Mouse (Mus musculus): Measurements from ENCODE around the gene Igfbp4. TPM values are rescaled to one million over a fixed set of nuclear protein-coding genes. Genes with fewer than 3 reads are reported as not detected.
A peak's percentile ranks its signal among the peaks of the same experiment; 100 is the strongest.

Igfbp4 gene
- total and polyA plus RNA-seq, 2 experiments = 662 to 1,830 TPM

DNA sequence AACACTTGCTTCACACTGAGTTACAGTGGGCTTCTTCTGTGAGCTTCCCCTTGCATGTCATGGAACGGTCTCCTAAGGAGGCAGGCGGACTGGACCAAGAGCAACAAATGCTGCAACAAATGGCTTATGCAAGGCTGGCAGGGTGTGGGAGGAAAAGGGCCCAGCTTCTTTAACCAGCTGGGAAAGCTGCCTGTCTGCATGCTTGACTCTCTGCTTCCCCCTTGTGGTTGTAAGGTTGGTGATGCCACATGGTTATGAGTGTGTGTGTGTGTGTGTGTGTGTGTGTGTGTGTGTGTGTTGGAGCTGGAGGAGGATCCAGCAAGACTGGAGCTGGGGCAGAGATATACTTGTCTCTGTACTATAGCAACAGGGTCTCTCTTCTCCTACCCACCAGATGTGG, 24.9 kb downstream of the Igfbp4 start:
- TF ChIP-seq POLR2A (IDR thresholded peaks at IDR 0.05; ENCODE audit: extremely low read depth, insufficient read depth, low read length) = no peak
- TF ChIP-seq CTCF (IDR thresholded peaks at IDR 0.05; ENCODE audit: low read depth, low read length) = peak; percentile 82

GRCm38 (mm10) chr11:99067591-99067990, 26.5 kb downstream of the Igfbp4 start:
- 48% methylated on average over 8 of the region's 8 CpGs for WGBS
- H3K27me3 ChIP-seq (ENCODE audit: control insufficient read depth, insufficient read depth, low read length) = no peaks in the 10 kb centered on the region
- H3K4me3 ChIP-seq (ENCODE audit: insufficient read depth, low read depth, low read length) = no peak overlapping the region
- no peak overlapping the region for H3K9ac ChIP-seq (ENCODE audit: low read depth, low read length)
- H3K79me2 ChIP-seq (ENCODE audit: control insufficient read depth, insufficient read depth, low read length) = no peaks in the 10 kb centered on the region
- peak overlapping the region; percentile 9; the same call in 1 of the 2 replicates for H3K27ac ChIP-seq (replicated peaks; ENCODE audit: insufficient read depth, low read depth, low read length)
- TF ChIP-seq CTCF (IDR thresholded peaks at IDR 0.05; ENCODE audit: low read depth, low read length) (no peak), POLR2A (IDR thresholded peaks at IDR 0.05; ENCODE audit: extremely low read depth, insufficient read depth, low read length) (no peak)
- H3K36me3 ChIP-seq (ENCODE audit: control insufficient read depth, insufficient read depth, low read length) = no peaks in the 10 kb centered on the region
- H3K4me1 ChIP-seq (ENCODE audit: control insufficient read depth, insufficient read depth, low read length) = peaks cover 29% of the 10 kb centered on the region
- peak; percentile 93 for DNase-seq (ENCODE audit: extremely low read depth, low read depth, low spot score)

More for the DNA sequence above, 24.9 kb downstream of the Igfbp4 start:
- Histone ChIP-seq H3K36me3 (ENCODE audit: control insufficient read depth, insufficient read depth, low read length) (no peaks in the 10 kb centered on the region), H3K79me2 (ENCODE audit: control insufficient read depth, insufficient read depth, low read length) (no peaks in the 10 kb centered on the region), H3K9ac (ENCODE audit: low read depth, low read length) (no peak overlapping the region), H3K27ac (replicated peaks; ENCODE audit: insufficient read depth, low read depth, low read length) (peak overlapping the region; percentile 35), H3K27me3 (ENCODE audit: control insufficient read depth, insufficient read depth, low read length) (no peaks in the 10 kb centered on the region), H3K4me1 (ENCODE audit: control insufficient read depth, insufficient read depth, low read length) (peaks cover 29% of the 10 kb centered on the region), H3K4me3 (ENCODE audit: insufficient read depth, low read depth, low read length) (no peak overlapping the region)
- 5% methylated on average over 2 of the region's 2 CpGs for WGBS
- DNase-seq (ENCODE audit: extremely low read depth, low read depth, low spot score) = peak; percentile 89

- Histone ChIP-seq H3K79me2 (ENCODE audit: control insufficient read depth, insufficient read depth, low read length) (no peaks in the 10 kb centered on the region), H3K27me3 (ENCODE audit: control insufficient read depth, insufficient read depth, low read length) (no peaks in the 10 kb centered on the region), H3K4me3 (ENCODE audit: insufficient read depth, low read depth, low read length) (no peak overlapping the region), H3K27ac (replicated peaks; ENCODE audit: insufficient read depth, low read depth, low read length) (no peak overlapping the region), H3K9ac (ENCODE audit: low read depth, low read length) (no peak overlapping the region), H3K36me3 (ENCODE audit: control insufficient read depth, insufficient read depth, low read length) (no peaks in the 10 kb centered on the region), H3K4me1 (ENCODE audit: control insufficient read depth, insufficient read depth, low read length) (peaks cover 25% of the 10 kb centered on the region)
- TF ChIP-seq POLR2A (IDR thresholded peaks at IDR 0.05; ENCODE audit: extremely low read depth, insufficient read depth, low read length) (no peak), CTCF (IDR thresholded peaks at IDR 0.05; ENCODE audit: low read depth, low read length) (no peak)
- 91% methylated on average over 5 of the region's 5 CpGs for WGBS
- DNase-seq (ENCODE audit: extremely low read depth, low read depth, low spot score) = no peak
These were observed 27.4 kb downstream of the Igfbp4 start for GRCm38 (mm10) chr11:99068455-99068854.

- 85% methylated on average over 6 of the region's 6 CpGs for WGBS
- H3K9ac ChIP-seq (ENCODE audit: low read depth, low read length) = no peak overlapping the region
- no peaks in the 10 kb centered on the region for H3K27me3 ChIP-seq (ENCODE audit: control insufficient read depth, insufficient read depth, low read length)
- TF ChIP-seq CTCF (IDR thresholded peaks at IDR 0.05; ENCODE audit: low read depth, low read length) (no peak), POLR2A (IDR thresholded peaks at IDR 0.05; ENCODE audit: extremely low read depth, insufficient read depth, low read length) (no peak)
- no peak overlapping the region for H3K27ac ChIP-seq (replicated peaks; ENCODE audit: insufficient read depth, low read depth, low read length)
- H3K4me1 ChIP-seq (ENCODE audit: control insufficient read depth, insufficient read depth, low read length) = peaks cover 13% of the 10 kb centered on the region
- no peak overlapping the region for H3K4me3 ChIP-seq (ENCODE audit: insufficient read depth, low read depth, low read length)
- H3K36me3 ChIP-seq (ENCODE audit: control insufficient read depth, insufficient read depth, low read length) = no peaks in the 10 kb centered on the region
- no peak for DNase-seq (ENCODE audit: extremely low read depth, low read depth, low spot score)
- H3K79me2 ChIP-seq (ENCODE audit: control insufficient read depth, insufficient read depth, low read length) = no peaks in the 10 kb centered on the region
These were observed 30.8 kb downstream of the Igfbp4 start for GRCm38 (mm10) chr11:99071866-99072265.

DNA sequence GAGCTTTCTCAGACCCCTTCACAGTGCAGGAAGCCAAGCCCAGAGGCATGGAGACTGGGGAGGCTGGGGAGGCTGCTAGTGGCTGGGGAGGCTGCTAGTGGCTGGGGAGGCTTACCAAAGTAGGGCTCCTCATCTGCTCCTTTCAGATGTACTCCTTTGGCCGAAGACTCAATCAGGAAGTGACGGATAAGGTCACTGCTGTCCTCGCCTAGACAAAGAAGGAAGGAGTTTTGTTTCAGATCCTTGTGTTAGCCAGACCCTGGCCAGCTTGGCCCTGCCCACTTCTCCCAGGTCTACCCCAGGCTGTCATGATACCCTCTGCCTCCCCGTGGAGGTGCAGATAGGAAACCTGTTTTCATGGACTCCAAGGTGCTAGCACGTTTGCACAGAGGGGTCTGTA, 32.7 kb downstream of the Igfbp4 start:
- no peak overlapping the region for H3K27ac ChIP-seq (replicated peaks; ENCODE audit: insufficient read depth, low read depth, low read length)
- no peak overlapping the region for H3K9ac ChIP-seq (ENCODE audit: low read depth, low read length)
- 62% methylated on average over 5 of the region's 5 CpGs for WGBS
- no peaks in the 10 kb centered on the region for H3K79me2 ChIP-seq (ENCODE audit: control insufficient read depth, insufficient read depth, low read length)
- no peaks in the 10 kb centered on the region for H3K4me1 ChIP-seq (ENCODE audit: control insufficient read depth, insufficient read depth, low read length)
- no peak for DNase-seq (ENCODE audit: extremely low read depth, low read depth, low spot score)
- no peaks in the 10 kb centered on the region for H3K27me3 ChIP-seq (ENCODE audit: control insufficient read depth, insufficient read depth, low read length)
- no peaks in the 10 kb centered on the region for H3K36me3 ChIP-seq (ENCODE audit: control insufficient read depth, insufficient read depth, low read length)
- no peak for TF ChIP-seq CTCF (IDR thresholded peaks at IDR 0.05; ENCODE audit: low read depth, low read length)
- TF ChIP-seq POLR2A (IDR thresholded peaks at IDR 0.05; ENCODE audit: extremely low read depth, insufficient read depth, low read length) = no peak
- H3K4me3 ChIP-seq (ENCODE audit: insufficient read depth, low read depth, low read length) = no peak overlapping the region

GRCm38 (mm10) chr11:99076744-99077319, 35.8 kb downstream of the Igfbp4 start:
- no peaks in the 10 kb centered on the region for H3K27me3 ChIP-seq (ENCODE audit: control insufficient read depth, insufficient read depth, low read length)
- H3K9ac ChIP-seq (ENCODE audit: low read depth, low read length) = no peak overlapping the region
- DNase-seq (ENCODE audit: extremely low read depth, low read depth, low spot score) = no peak
- H3K4me3 ChIP-seq (ENCODE audit: insufficient read depth, low read depth, low read length) = no peak overlapping the region
- H3K36me3 ChIP-seq (ENCODE audit: control insufficient read depth, insufficient read depth, low read length) = no peaks in the 10 kb centered on the region
- no peak overlapping the region for H3K27ac ChIP-seq (replicated peaks; ENCODE audit: insufficient read depth, low read depth, low read length)
- no peaks in the 10 kb centered on the region for H3K4me1 ChIP-seq (ENCODE audit: control insufficient read depth, insufficient read depth, low read length)
- no peaks in the 10 kb centered on the region for H3K79me2 ChIP-seq (ENCODE audit: control insufficient read depth, insufficient read depth, low read length)
- WGBS = 82% methylated on average over 5 of the region's 5 CpGs
- no peak for TF ChIP-seq POLR2A (IDR thresholded peaks at IDR 0.05; ENCODE audit: extremely low read depth, insufficient read depth, low read length)
- no peak for TF ChIP-seq CTCF (IDR thresholded peaks at IDR 0.05; ENCODE audit: low read depth, low read length)
